Mouse (Mus musculus) MEL-GATA-1-ER (cell line): ENCODE data around the gene Ap4b1.
"Not testable (repeated sequence)": the region's sequence is repeated elsewhere in the genome, so short reads cannot be mapped to it uniquely, and the experiment has no call there.

Experiments used
- DNase-seq: peaks from one replicate; pipeline ENCODE4 v3.0.0-alpha.2; 2012; ENCODE audit warnings: low read depth; ENCODE audit errors: extremely low read depth

Gene Ap4b1

DNA sequence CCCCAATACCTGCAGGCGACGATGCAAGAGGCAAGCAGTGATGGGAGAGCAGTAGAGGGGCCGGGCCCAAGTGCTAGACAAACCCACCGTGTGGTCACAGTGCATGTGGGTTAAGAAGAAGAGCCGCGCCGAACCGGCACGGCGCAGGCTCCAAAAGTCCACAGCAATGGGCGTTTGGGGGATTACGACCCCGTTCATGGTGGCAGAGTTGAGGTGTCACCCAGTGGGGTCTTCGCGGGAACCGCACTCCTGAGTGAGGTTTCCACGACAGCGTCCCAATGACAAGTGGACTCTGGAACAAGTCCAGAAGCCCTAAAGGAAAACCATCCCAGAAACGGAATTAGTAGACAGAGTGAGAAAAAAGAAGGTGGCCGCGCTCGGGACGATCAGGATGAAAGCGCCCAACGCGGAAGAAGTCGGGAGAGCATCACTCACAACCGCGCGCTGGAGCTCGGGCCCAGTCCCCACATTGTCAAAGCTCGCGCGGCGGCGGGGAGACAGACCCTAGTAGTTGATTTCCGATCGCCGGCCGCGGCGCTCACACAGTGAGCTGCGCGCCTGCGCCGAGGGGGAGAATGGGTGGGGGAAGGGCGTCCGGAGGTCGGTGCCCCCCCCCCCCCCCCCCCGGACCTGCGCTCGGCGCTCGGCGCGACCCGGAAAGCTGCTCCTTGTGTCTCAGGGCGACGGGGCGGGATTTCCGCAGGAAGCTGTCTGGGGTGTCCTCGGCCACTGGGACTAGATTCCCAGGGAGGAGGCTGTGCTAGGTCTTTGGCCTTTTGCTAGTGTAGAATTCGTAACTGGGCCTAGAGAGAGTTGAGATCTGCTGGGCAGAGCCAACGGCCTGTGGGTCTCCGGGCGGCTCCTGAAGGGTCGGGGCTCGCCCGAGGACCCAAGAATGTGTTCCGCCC is at the start of gene Ap4b1, which contains the start of the genes Dclre1b and Gm43064:
Ap4b1 (plus strand) TSS at position 630 of the 908 bp plus-strand sequence.
Dclre1b (minus strand) TSS at position 554 of the 908 bp plus-strand sequence.
Gm43064 (plus strand) TSS at position 683 of the 908 bp plus-strand sequence.
- DNase-seq, result peak; percentile 96

DNA sequence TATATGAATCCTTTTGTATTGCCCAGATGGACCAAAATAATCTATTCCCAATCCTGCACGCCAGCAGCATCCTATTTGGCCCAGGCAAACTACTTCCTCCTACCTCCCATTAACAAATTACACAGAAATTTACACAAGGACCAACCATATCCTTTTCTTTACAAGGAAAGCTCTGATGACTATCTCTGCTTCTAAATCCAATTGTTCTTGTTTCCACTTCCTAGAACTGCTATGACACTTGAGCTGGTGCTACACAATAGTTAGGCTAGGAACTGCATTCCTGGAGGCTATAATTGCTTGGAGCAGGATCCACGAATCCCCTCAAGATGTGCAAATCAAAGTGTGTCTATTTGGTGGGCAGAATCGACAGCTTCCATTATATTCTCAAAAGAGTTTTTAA is 42.5 kb upstream of the Ap4b1 start:
- no peak for DNase-seq

DNA sequence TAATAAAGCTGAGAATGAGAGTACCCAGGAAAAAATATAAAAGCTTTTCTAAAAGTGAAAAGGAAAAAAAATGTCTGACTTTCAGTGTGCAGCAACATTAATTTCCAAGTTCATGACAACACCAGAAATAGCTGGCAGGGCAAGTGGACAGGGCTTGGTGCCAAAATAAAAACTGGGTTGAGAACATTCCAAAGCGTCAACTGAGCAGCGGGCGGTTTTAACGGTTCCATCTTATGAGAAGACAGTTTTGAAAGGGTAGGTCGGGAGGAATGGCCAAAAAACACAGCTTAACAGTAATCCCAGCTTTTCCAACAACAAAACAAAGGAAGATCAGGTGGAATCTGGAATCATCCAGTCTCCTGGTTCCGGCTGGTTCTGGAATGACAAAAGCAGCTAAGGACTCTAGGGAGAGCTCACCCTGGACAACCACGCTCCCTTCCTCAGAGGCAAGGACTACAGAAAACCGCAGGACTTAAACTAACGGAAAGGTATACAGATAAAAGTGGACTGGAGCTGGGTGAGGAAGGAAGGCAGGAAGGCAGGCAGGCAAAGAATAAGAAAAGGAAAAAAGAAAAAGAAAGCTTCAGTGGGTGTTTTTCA is 37.7 kb upstream of the Ap4b1 start:
- DNase-seq, result no peak

DNA sequence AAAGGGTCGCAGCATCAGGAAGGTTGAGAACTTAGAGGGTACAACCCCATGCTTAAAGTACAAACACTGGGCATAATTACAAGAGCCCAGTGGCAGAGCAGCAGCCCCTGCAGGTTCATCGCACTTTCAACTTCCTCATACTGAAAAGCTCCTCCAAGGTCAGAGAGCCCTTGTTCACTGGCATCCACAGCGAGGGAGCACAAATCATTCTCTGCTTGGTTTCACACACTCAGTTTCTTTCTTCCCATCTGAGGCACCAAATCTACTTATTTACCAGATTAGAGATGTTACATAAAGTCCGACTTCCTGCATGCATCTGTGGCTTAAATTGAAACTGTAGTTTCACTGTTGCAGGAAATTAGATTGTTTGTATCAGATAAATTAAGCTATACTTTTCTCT is 36.5 kb upstream of the Ap4b1 start:
- peak; percentile 36 for DNase-seq

DNA sequence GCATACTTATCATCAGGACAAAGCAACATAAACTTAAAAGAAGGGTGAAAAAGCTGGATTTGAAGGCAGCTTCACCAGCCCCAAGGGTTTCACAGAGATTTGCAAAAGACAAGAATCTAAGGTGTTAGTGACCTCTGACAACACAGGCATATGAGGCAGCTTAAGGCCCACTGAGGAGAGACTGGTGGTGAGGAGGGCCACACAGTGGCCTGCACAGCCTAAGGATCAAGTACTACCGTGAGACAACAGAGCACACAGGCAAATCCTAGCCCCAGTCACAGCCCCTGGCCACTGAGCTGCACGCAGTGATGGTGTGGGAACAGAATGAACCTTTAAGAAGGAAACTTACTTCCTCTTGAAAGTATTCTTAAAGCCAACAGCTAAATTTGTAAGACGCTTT is 35.8 kb upstream of the Ap4b1 start:
- DNase-seq, result no peak

DNA sequence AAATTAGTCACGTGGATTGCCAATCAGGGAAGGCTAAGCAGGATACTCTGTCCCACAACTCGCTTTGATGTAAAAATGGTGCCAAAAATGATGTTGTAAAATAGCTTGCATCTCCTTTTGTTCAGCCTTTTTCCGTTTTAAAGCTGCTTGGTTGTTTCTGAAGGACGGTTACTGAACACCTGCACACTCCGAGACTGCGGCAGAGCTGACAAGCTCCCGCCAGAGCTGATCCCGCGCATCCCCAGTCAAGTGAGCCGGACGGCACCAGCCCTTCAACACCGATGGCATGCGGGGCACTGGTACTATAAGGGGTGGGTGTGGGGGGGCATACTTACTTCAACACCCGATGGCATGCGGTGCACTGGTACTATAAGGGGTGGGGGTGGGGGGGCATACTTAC is 35.3 kb upstream of the Ap4b1 start:
- DNase-seq, result no peak

DNA sequence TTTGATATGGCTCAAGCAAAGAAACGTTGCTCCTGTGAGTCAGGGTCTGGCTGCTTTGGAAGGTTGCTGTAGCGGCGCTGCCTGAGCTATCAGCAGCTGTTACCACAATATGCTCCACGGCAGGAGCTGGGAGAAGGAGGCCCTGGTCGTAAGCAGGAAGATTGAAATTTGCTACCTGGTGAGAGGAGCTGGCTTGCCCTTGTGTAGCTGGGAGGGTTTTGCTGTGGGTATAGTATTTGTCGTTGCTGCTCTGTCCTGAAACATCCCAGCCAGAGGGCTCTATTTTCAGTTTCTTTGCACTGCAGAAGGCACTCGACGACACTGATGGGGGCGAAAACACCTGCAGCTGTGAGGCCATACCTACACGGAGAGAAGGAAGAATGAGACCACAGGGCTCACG is 31.4 kb upstream of the Ap4b1 start:
- no peak for DNase-seq

DNA sequence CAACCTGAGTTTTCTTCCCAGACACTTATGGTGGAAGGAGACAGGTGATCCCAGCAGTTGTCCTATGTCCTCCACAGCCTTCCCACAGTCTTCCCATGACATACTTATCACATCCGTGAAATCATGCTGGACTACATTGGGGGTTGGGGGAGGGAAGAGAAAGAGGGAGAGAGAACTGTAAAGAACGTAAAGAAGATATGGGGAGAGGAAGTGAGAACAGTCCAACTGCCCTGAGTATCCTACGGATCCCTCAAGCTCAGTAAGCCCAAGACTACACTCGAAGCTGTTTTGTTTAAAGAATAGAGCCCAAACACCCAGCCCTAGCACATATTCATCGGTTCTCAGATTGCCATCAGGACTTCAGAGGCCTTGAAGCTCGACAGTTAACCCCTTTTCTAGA is 30.7 kb upstream of the Ap4b1 start:
- no peak for DNase-seq

DNA sequence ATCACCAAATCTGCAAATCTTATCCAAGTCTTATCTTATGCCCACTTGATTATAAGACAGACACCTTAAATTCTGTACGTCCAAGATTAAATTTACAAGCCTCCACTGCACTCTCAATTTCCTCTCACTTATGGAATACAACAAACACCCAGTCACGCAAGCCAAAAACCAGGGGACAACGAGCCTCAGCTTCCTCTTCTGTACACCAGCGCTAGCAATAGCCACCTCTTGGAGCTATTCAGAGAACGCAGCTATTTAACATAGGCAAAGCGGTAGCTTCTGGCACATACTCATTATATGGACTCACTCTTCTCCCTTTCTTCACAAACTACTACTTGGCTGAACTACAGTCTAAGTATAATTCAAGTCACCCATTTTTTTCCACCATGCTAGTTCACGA is 30.1 kb upstream of the Ap4b1 start:
- no peak for DNase-seq

DNA sequence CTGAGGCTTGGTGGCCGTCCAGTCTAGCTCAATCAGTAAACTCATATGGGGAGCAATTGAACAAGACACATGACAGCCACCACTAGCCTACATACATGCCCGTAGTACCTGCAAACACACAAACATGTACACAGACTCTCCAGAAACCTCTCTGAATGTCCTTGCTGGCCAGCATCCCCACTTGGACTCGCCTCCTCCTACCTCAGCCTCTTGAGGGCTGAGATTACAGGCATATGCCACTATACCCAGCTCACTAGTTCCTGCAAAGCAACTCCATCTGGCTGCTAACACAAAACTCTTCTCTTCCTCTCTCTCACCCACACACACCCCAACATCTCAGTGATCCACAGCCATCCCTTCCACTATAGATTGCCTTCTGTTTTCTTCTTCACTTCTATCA is 29.0 kb upstream of the Ap4b1 start:
- DNase-seq, result no peak

DNA sequence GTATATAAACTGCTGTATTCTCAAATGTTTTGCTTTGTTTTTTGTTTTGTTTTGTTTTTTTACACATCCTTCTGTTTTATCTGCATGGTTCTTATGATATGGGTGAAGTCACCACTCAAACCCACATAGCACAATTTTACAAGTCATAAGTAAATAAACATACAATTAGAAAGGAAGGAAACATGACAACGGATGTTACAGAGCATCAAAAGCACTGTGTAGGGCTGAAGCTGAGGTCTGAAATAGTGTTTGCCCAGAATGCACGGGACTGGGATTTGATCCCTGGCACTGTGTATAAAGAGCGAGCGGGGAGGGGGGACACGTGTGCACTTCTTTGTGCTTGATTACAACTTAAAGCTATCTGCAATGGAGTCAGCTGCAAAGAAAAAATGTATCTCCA is 28.5 kb upstream of the Ap4b1 start:
- no peak for DNase-seq

DNA sequence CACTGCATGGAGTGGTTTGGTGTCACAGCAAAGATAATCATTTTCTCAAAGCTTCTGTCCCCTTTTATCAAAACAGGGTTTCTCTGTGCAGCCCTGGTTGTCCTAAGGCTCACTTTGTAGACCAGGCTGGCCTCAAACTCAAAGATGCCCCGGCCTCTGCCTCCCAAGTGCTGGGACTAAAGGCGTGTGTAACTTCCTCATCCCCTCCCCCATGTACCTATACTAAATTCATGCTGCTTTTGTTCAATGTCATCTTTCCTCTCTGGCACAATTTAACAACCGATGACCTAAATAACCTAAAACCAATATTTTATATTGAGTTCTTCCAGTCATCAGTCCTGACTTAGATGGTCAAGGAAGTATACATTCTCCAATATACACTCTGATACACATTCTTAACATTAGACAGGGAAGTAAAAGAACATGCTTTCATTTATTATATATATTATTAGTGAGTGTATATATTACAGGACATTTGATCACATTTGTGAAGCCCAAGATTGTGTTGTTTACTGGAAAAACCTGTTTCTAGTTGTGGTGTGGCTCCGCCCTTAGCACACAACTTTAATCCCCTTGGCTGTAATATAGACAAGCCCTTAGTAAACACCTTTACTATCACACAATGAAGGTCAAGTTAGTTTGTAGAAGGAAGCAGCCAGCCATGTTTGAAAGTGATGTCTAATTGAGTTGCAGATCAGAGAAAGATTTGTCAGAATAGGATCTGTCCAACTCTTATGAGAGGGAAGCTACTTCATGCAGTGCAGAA is 26.3 kb upstream of the Ap4b1 start:
- DNase-seq, result peak; percentile 42

DNA sequence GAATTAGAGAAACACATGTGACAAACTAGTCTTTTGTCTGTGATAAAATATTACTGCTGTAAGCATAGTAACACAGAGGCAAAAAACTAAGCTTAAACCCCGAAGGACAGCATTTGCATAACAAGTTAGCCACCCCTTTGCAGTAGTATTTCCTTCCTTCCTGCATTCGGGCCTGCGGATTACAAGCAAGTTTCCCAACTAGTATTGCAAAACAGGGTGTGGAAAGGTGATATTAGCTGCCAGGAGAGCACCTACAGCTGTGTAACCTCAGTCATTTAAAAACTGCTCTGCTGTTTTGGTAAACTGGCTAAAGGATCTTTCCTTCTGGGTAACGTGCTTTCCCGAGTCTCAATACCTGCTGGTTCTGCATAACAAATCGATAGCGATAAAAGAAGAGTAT is 22.1 kb upstream of the Ap4b1 start:
- no peak for DNase-seq

DNA sequence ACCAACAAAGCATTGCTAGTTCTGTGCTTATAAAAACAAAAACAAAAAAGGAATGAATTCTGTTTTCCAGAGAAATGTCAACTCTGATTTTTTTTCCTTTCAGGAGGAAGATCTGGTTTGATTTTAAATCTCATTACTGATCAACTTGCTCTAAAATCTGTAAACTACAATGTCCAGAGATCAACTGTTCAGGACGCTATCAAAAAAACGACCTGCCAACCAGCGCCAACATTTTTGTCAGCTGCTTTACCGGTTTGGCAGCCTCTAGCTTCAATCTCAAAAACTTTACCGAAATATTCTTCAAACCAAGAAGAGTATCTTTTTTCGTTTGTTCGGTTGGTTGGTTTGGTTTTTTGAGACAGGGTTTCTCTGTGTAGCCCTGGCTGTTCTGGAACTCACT is 20.2 kb upstream of the Ap4b1 start:
- DNase-seq, result no peak

DNA sequence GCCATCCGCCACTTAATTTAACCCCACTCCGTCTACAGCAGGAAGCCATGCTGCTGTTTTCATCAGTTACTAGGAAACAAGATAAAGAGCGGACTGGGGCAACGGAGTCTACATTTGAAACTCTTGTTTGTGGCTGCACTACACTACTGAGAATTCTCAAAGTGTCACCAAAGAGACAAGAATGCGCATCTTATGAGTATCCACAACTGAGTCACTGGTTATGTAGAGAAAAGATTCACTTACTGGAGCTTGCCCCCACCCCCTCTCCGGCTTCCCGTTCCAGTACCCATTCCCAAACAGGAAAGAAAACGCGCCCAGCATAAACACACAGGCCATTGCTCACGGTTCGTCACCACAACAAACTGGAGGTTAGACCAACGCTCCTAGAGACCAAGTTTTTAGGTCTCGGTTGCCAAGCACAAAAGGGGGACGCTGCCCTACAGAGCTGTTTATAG is 19.4 kb upstream of the Ap4b1 start:
- DNase-seq, result peak; percentile 79

DNA sequence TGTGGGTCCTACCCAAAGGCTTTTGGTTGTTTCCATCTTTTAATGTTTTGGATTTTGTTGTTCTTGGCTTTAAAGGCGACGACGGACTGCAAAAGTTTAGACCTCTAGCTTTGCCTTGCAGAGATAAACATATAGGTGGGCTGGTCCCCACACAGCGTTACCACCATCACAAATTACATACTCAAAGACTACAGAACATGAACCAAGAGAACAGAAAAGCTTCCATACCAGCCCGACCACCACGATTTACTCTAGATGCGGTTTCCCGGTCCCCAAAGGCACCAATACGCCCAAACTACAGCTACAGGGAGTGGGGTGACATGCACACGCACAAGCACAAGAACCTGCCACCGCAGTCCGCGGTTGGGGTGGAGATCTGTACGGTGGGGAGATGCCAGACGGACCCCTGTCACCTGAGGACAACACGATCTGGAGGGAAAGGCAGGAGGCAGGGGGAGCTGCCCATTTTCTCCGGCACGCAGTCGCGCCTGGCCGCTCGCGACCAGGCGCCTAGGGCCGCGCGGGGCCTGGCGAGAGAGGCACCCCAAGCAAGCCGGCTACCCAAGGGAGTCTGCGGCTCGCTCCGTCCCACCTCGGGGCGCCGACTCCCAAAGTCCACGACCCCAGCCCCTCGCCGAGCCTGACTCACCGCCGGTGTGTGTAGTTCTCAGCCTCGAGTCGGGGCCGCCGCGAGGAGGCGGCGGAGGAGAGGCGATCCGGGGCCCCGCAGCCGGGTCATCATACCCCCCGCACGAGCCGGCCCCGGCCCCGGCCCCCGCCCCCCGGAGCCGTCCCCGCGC is 18.8 kb upstream of the Ap4b1 start:
- peak; percentile 51 for DNase-seq

DNA sequence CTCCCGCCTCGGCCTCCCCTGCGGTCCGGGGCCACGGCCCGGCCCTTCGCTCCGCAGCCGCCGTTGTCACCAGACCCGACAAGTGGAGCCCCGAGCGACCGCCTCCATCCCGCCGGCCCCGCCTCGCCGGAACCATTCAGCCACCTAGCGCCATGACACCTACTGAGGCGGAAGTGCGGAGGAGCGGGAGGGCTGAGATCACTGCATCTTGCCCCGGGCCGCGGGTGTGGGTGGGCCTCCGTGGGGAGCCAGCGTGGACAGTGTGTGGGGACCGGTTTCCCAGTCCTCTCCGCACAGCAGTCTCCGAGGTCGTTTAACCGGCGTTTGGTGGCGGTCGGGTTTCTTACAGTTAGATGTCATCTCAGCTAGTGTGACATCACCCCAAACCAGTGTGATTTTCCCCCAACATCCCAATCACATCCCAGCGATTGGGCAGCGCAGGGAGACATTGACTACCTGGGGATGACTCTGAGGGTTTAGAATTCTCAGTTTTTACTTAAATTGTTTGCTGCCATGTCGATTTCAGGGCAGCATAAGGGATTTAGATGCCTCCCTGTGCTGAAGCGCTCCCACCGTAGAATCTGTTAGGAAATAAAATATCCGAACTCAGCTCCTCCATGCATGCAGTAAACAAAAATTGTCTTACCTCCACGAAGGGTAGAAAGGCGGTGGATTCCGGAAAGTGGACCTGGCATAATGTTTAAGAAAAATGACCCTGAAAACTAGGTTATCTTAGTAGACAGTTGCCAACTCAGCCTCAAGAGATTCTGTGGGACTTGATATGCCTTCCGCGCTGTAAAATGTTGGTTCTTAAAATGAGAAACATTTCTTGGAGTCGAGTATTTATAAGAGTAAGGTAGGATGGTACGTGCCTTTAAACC is 17.9 kb upstream of the Ap4b1 start, which contains the start of gene Hipk1:
Hipk1 (minus strand) TSS at position 334 of the 881 bp plus-strand sequence.
- DNase-seq, result peak; percentile 93

DNA sequence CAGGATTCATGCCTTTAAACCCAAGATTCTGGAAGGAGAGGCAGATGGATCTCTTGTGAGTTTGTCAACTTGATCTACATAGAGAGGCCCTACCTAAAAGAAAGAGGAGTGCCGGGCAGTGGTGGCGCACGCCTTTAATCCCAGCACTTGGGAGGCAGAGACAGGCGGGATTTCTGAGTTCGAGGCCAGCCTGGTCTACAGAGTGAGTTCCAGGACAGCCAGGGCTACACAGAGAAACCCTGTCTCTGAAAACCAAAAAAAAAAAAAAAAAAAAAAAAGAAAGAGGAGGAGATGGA is 17.3 kb upstream of the Ap4b1 start:
- DNase-seq, result not testable (repeated sequence)

DNA sequence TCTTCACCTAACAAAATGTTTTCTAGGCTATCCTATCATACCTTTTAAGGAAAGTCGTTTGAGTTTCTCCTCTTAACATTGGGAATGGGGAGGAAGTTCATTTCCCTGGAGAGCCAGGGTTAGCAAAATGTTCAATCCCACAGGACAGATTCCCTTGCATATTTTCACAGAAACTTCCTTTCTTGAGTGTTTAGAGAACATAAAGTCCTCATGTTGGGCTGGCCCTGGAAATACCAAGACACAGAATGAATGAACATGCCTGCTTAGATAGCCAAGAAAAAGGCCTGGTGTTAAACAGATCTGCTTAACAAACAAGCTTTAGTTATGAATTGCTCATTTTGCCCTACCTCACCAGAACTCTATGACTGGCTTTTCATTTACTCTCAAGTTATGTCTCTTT is 16.8 kb upstream of the Ap4b1 start:
- no peak for DNase-seq

DNA sequence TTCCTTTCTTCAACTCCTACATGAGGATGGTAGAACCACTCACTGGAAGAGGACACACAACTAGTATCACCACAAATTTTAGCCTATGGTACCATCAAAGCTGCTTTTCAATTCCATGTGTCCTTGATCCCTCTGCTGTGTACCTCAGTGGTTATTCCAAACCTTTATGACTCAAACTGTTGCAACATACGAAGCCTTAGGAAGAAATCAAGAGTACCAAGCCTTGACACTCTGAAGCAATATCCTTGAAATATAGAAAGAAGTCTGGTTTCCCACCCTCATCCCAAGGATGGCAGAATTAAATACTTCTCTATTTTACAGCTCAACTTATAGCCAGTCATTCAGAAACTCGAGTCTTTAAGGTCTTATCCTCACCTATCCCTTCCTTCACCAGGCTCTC is 12.9 kb upstream of the Ap4b1 start:
- no peak for DNase-seq
